Mouse (Mus musculus) T-helper 2 cell (primary cell): Measurements from ENCODE around the gene Fam78a.

Source experiments
- in situ Hi-C: fragments of 300-600 bp; cut with MboI, MseI; formaldehyde crosslinking; loops from one replicate; pipeline ENCODE4 v1.15.1; 2025; ENCODE audit warnings: high pct_unique_total_duplicates

Gene Fam78a

DNA sequence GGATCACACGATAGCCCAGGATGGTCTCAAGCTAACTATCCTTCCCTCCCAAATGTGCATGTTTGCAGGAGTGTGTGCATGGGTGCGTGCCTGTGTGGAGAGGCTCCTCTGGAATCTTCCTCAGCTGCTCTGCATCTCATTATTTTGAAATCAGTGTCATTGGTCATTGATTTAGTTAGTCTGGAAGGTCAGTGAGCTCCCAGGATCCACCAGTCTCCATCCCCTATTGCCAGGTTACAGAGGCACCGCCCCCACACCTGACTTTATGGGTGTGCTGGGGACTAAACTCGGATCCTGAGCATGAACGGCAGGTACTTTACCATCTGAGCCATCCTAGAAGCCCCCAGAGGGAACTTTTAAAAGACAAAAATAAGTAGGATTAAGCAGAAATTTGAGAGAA is 18.3 kb upstream of the Fam78a start:
- in situ Hi-C loops = no loop called here

DNA sequence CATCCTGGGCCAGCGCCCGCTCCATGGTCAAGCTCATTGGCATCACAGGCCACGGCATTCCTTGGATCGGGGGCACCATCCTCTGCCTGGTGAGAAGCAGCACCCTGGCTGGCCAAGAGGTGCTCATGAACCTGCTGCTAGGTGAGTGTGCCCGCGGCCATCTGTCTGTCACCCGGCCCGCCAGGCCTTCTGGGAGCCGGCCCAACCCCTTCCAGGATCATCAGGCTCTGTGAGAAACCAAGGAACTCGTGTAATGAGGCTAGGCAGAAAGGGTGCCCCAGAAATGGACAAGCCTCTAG is 11.4 kb upstream of the Fam78a start:
- in situ Hi-C loops = no loop called here

- in situ Hi-C loops = no loop called here
Observed at GRCm38 (mm10) chr2:32095351-32096121, 10.9 kb upstream of the Fam78a start, which contains the start of gene Plpp7. Gene Plpp7 (plus strand): TSS chr2:32095528.

GRCm38 (mm10) chr2:32094001-32094707 is 9.5 kb upstream of the Fam78a start:
- in situ Hi-C loops = no loop called here

DNA sequence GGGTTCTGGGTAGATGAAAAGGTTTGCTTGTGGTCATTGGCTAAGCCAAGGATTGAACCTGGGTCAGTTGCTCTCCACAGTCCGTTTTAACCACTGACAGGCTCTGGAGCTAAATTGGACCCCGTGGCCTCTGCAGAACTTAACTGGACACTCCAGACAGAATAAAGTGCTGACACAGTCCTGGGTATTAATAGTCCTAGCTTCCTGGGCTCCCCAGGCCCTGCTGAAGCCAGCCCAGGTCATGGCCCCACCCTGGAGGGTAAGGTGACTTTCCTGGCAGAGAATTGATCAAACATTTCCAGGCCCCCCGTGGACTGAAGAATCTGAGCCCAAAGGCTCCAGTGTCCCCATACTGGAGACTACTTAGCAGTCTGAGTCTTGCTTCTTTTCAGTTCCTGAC is 7.3 kb upstream of the Fam78a start:
- in situ Hi-C loops = no loop called here

- in situ Hi-C loops = no loop called here
Observed at GRCm38 (mm10) chr2:32090145-32090544, 5.5 kb upstream of the Fam78a start.

GRCm38 (mm10) chr2:32089606-32090005 is 4.9 kb upstream of the Fam78a start:
- in situ Hi-C loops = loop anchor here (10.0 kb wide), 1 partner anchor 455 kb away; no protein-coding TSS in a partner anchor

GRCm38 (mm10) chr2:32088372-32088981 is 3.8 kb upstream of the Fam78a start:
- in situ Hi-C loops = loop anchor here (10.0 kb wide), 1 partner anchor 456 kb away; no protein-coding TSS in a partner anchor

DNA sequence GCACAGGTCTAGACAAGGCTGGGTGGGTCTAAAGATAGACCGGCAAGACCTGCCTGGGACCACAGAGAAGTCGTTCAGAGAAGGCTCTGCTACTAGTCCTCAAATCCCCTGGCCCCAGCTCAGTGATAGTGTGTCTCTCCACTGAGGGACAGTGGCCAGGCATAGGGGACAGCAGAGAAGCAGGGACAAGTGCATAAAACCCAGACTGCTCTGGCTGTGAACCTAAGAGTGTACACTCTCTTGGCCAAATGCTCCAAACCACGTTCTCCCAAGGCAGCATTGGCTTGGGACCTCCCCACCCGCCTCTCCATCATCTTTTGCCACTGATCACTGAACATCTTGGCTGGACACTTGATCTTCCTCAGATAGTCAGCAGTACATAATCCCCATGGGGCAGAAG is 2.9 kb upstream of the Fam78a start:
- in situ Hi-C loops = loop anchor here (10.0 kb wide), 1 partner anchor 457 kb away; no protein-coding TSS in a partner anchor

DNA sequence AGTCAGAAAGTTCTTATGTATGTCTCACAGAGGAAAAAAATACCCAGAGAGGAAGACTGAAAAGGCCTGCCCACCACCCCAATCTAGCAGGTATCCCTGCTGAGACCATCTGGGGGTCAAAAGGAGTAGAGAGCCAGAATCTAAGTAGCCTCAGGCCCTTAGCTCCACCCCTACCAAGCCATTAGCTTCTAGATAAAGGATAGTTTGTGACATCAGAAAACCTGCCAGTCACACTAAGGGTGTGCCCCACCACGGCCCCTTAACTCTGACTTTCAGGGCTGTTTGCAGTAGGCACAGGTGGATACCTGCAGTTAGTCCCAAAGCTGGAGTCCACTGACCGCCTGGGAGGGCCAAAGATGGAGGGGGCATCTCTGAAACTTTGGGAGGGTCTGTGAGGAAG is 574 bp upstream of the Fam78a start:
- in situ Hi-C loops = loop anchor here (10.0 kb wide), 1 partner anchor 460 kb away; no protein-coding TSS in a partner anchor

GRCm38 (mm10) chr2:32084872-32085199 is 179 bp upstream of the Fam78a start:
- in situ Hi-C loops = loop anchor here (10.0 kb wide), 1 partner anchor 460 kb away; no protein-coding TSS in a partner anchor

DNA sequence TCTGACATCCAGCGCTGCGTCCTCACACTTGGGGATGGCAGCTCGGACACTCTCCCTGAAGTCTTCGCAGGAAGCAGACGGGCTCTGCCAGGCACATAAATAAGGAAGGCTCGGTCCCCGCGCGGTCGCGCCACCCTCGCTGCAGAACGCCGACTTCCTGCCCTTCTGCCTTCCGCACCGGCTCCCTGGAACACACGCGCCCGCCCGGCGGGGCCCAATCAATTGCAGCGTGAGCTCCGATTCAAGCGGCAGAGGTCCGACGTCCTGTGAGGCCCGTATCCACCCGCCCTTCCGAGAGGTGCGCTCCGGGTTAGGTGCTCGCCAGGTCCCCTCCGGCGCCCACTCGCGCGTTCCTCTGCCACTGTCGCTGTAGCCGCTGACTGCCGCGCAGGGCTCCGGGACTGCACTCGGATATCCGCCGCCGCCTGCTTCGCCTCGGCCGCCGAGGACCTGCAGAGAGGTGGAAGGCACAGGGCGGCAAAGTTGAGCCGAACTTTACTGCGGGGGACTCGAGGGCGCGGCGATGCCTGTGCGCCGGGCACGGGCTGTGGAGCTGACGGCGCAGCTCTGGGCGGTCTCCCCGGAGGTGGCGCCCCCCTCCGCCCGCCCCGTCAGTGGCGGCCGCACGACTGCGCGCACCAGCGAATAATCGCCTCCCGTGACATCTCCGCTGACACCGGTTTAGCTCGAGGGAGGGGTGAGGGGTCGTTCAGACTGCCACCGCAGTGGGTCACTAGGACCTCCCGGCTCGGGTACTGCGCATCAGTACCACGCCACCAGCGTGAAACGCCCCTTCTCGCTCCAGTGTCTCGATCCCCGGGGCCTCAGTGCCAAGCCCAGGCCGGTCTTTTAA is 1.3 kb downstream of the Fam78a start:
- in situ Hi-C loops = loop anchor here (10.0 kb wide), 1 partner anchor 461 kb away; no protein-coding TSS in a partner anchor

GRCm38 (mm10) chr2:32082229-32082628 is 2.4 kb downstream of the Fam78a start:
- in situ Hi-C loops = loop anchor here (10.0 kb wide), 1 partner anchor 463 kb away; no protein-coding TSS in a partner anchor

GRCm38 (mm10) chr2:32081296-32081929 is 3.2 kb downstream of the Fam78a start:
- in situ Hi-C loops = loop anchor here (10.0 kb wide), 1 partner anchor 463 kb away; no protein-coding TSS in a partner anchor

DNA sequence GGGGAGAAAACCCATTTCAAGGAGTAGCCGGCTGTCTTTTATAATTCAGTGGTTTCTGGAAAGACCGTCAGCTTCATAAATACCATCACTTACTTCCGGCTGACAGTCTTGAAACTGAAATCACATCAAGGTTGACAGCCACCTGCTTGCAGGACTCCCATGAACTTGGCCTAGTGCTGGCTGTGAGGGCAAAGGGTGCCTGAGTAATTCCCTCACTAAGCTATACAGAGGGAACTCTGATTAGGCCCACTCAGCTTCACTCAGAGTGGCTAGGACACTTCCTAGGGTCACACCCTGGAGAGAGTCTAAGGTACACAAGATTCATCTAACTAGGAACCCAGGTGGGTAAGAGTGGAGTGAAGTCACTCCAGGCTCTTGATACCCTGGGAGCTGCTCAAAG is 4.0 kb downstream of the Fam78a start:
- in situ Hi-C loops = loop anchor here (10.0 kb wide), 1 partner anchor 464 kb away; no protein-coding TSS in a partner anchor

- in situ Hi-C loops = no loop called here
Observed at GRCm38 (mm10) chr2:32079191-32079725, 5.4 kb downstream of the Fam78a start.

GRCm38 (mm10) chr2:32078522-32078921 is 6.1 kb downstream of the Fam78a start:
- in situ Hi-C loops = no loop called here

GRCm38 (mm10) chr2:32077744-32078143 is 6.9 kb downstream of the Fam78a start:
- in situ Hi-C loops = no loop called here

DNA sequence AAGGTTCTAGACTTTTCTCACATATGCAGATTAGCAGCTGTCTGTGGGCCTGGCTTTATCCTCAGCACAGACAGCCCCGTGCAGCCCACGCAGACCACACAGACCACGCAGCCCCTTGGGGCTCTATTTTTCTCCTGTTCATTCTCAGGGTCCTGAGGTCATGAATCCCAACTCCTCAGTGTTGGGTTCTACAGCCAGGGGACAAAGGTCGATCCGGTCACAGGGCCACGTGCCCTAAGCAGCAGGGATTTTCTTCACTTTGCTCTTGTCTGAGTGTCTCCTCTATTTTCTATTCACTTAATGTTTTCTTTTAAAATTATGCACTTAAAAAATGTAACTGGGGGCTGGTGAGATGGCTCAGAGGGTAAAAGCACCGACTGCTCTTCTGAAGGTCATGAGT is 9.3 kb downstream of the Fam78a start:
- in situ Hi-C loops = no loop called here

- in situ Hi-C loops = no loop called here
Observed at GRCm38 (mm10) chr2:32074404-32074803, 10.3 kb downstream of the Fam78a start.

GRCm38 (mm10) chr2:32070747-32071146 is 13.9 kb downstream of the Fam78a start:
- in situ Hi-C loops = no loop called here
